Mouse (Mus musculus) brain, embryonic 14.5 days (tissue): Measurements from ENCODE around the gene Gnb1.

Experiments
- CTCF ChIP-seq: fragments of 200-500 bp; IDR thresholded peaks from 2 replicates; pipeline ENCODE4 v1.5.1; 2012; ENCODE audit warnings: inconsistent platforms, mild to moderate bottlenecking, moderate library complexity, borderline replicate concordance; ENCODE audit not compliant: insufficient read depth, insufficient read length; ENCODE audit errors: extremely low read depth
- POLR2A ChIP-seq: fragments of 200-500 bp; IDR thresholded peaks from 2 replicates; pipeline ENCODE4 v1.6.1; 2012; ENCODE audit warnings: mild to moderate bottlenecking, inconsistent platforms, borderline replicate concordance; ENCODE audit not compliant: poor library complexity, insufficient read depth, insufficient read length, severe bottlenecking; ENCODE audit errors: extremely low read depth

DNA sequence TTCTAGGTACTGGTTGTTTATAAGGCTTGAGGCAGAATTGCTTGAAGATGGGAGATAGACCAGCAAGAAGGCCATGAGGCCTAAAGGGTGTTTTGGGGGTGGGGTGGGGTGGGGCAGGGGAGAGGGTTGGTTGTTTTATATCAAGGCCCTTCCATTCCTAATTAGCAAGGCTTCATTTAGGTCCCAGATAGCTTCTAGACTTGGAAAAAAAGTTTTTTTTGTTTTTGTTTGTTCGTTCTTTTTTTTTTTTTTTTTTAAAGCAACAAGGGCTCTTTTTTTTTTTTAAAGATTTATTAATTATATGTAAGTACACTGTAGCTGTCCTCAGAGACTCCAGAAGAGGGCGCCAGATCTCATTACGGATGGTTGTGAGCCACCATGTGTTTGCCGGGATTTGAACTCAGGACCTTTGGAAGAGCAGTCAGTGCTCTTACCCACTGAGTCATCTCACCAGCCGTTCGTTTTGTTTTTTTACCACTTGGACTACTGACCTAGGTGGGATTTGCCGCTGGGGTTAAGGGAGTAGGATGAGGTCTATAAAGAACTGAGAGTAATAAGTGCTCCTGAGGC lies 26.9 kb downstream of the Gnb1 start:
- TF ChIP-seq POLR2A: no peak
- no peak for TF ChIP-seq CTCF
